ENCODE assay signal across 13 mouse cellular contexts in genomic region chr9:64591436-64591835, GRCm38 (mm10).
DNase-seq lines count a peak whose midpoint lies in the region; ATAC-seq and TF ChIP-seq lines count a peak whose summit lies in the region.
"Had no signal": no experiment of that assay in that cellular context is flagged by ENCODE, and none has a peak within 500 bp of the region (broad histone marks: within the 10 kb centered on the region; RNA-seq: fewer than 3 reads in every experiment).

No protein-coding gene starts in this region.

- no peak overlapping the region for H3K27ac ChIP-seq in lung, embryonic 14.5 days (ENCODE audit: low read depth)
- H3K27ac ChIP-seq in liver, adult 2 months (replicated peaks; ENCODE audit: insufficient read depth, low read depth, low read length) = no peak overlapping the region
- H3K27ac ChIP-seq: heart, embryonic 15.5 days; hindbrain, embryonic 15.5 days; midbrain, embryonic 13.5 days had no signal

- no peaks in the 10 kb centered on the region for H3K9me3 ChIP-seq in lung, embryonic 14.5 days (ENCODE audit: low read depth, low read length)
- H3K9me3 ChIP-seq: heart, embryonic 15.5 days; hindbrain, embryonic 15.5 days; midbrain, embryonic 13.5 days had no signal

- no peak overlapping the region for H3K9ac ChIP-seq in lung, embryonic 14.5 days
- H3K9ac ChIP-seq in liver, adult 2 months (ENCODE audit: low read depth, low read length) = no peak overlapping the region
- H3K9ac ChIP-seq: heart, embryonic 15.5 days; hindbrain, embryonic 15.5 days; midbrain, embryonic 13.5 days had no signal

- no peaks in the 10 kb centered on the region for H3K36me3 ChIP-seq in lung, embryonic 14.5 days (ENCODE audit: insufficient read depth)
- H3K36me3 ChIP-seq in liver, adult 2 months (ENCODE audit: control insufficient read depth, insufficient read depth, low read length) = no peaks in the 10 kb centered on the region
- H3K36me3 ChIP-seq: heart, embryonic 15.5 days; hindbrain, embryonic 15.5 days; midbrain, embryonic 13.5 days had no signal

- no peak for ATAC-seq in lung, embryonic 14.5 days (ENCODE audit: insufficient read depth)
- ATAC-seq: CD4-positive, CD25-positive, alpha-beta regulatory T cell, adult 4 months had no signal

- H3K27me3 ChIP-seq in lung, embryonic 14.5 days (ENCODE audit: insufficient read depth, low read length) = no peaks in the 10 kb centered on the region
- H3K27me3 ChIP-seq in liver, adult 2 months (ENCODE audit: control insufficient read depth, insufficient read depth, low read length) = no peaks in the 10 kb centered on the region
- H3K27me3 ChIP-seq: heart, embryonic 15.5 days; hindbrain, embryonic 15.5 days had no signal

- H3K4me1 ChIP-seq in lung, embryonic 14.5 days (ENCODE audit: insufficient read depth) = peaks cover 4% of the 10 kb centered on the region; the same call in 1 of the 2 replicates
- H3K4me1 ChIP-seq in liver, adult 2 months (ENCODE audit: control insufficient read depth, insufficient read depth, low read length) = peaks cover 18% of the 10 kb centered on the region
- H3K4me1 ChIP-seq: heart, embryonic 15.5 days had no signal

- no peak overlapping the region for H3K4me3 ChIP-seq in lung, embryonic 14.5 days (ENCODE audit: low read depth, low read length)
- no peak overlapping the region for H3K4me3 ChIP-seq in liver, adult 2 months (ENCODE audit: insufficient read depth, low read depth, low read length)
- H3K4me3 ChIP-seq: heart, embryonic 15.5 days; hindbrain, embryonic 15.5 days; midbrain, embryonic 13.5 days had no signal

- DNase-seq in lung, embryonic 14.5 days = no peak
- no peak for DNase-seq in lung, postnatal 36 days
- DNase-seq in c-Kit-positive CD71-positive TER-119-positive erythroid progenitor cells, embryonic 14.5 days (ENCODE audit: low spot score) = peak; percentile 65
- no peak for DNase-seq in liver, adult 2 months (ENCODE audit: extremely low read depth, low read depth, low spot score)
- peak; percentile 36 to 51 for DNase-seq in spleen, postnatal 10 days (ENCODE audit: low spot score in 2 of 2)
- no peak for DNase-seq in kidney, adult 9 months
- DNase-seq in testis, postnatal 14 days (ENCODE audit: low spot score) = no peak
- DNase-seq: kidney, adult 8-10 months; thymus, postnatal 14 days had no signal

- 63% methylated on average over 1 of the region's 1 CpGs for WGBS in lung, embryonic 14.5 days
- WGBS in liver, adult 2 months = 32% methylated on average over 1 of the region's 1 CpGs

- peak; percentile 23; the same call in 1 of the 2 replicates for TF ChIP-seq CTCF in lung, embryonic 14.5 days (IDR thresholded peaks at IDR 0.05; ENCODE audit: low read depth)
- TF ChIP-seq CTCF in liver, adult 2 months (IDR thresholded peaks at IDR 0.05; ENCODE audit: low read depth, low read length) = peak; percentile 32

- no peaks in the 10 kb centered on the region for H3K79me2 ChIP-seq in liver, adult 2 months (ENCODE audit: control insufficient read depth, insufficient read depth, low read length)

- no peak overlapping the region for H3K4me2 ChIP-seq in lung, embryonic 14.5 days
- H3K4me2 ChIP-seq: heart, embryonic 15.5 days; hindbrain, embryonic 15.5 days; midbrain, embryonic 13.5 days had no signal

- no peak for TF ChIP-seq POLR2A in liver, adult 2 months (IDR thresholded peaks at IDR 0.05; ENCODE audit: extremely low read depth, insufficient read depth, low read length)

Comparison
In these comparisons a context has a peak if more than half of its experiments do, and no peak if none do; other contexts are left out.
1. DNase-seq: peak in c-Kit-positive CD71-positive TER-119-positive erythroid progenitor cells, embryonic 14.5 days (single experiment) and spleen, postnatal 10 days (2 of 2); none in lung, embryonic 14.5 days (single experiment), lung, postnatal 36 days (single experiment), liver, adult 2 months (single experiment), kidney, adult 9 months (single experiment) and testis, postnatal 14 days (single experiment).